Mouse (Mus musculus): ENCODE results near the gene Tmem184b. TPM values are rescaled to one million over a fixed set of nuclear protein-coding genes. Genes with fewer than 3 reads are reported as not detected.

Gene Tmem184b
- total and polyA plus RNA-seq, 3 experiments = 7.1 to 42.7 (median 21.1) TPM

DNA sequence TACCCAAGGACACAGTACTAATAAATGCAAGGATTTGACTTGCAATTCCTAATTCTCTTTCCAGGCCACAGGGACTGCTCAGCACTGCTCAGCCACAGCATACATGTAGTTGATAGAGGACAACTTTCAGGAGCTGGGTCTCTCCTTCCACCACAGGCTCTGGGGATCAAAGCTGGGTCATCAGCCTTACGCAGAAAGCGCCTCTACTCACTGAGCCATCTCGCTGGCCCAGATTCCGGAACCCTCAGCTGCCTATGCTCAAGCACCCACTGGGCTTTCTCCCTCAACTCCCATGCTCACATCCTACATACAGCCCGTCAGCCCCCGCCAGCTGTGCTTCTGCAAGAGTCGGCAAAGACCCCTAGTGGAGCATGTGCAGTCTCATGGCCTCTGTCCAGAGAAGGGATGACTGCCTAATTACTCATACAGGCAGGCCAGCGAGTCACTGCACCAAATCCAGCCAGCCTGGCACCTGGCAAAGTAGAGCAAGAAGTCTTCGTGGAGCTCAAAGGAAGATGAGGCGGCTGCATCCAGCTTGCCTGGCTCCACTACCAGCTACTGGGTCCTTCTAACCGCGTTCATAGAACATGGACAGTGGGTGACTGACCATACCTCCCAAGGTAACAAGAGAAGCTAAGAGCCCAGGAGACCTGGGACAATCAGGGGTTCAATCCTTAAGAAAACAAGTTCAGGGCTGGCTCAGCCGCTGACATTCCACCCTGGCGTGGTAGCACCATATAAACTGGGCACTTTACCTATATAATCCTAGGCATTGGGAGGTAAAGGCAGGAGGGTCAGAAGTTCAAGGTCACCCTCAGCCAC is 3.9 kb downstream of the Tmem184b start:
- dilution Hi-C loops (cut with MboI; ENCODE audit: extremely low pct_ligation_motif_present, extremely low pct_unique_long_range_greater_than_20kb, low sequenced_read_pairs) = no loop called here
- in situ Hi-C loops (cut with MboI; ENCODE audit: low pct_ligation_motif_present, low pct_unique_long_range_greater_than_20kb, low sequenced_read_pairs) = no loop called here
- no peak for DNase-seq (ENCODE audit: extremely low read depth)
- Histone ChIP-seq H3K79me2 (replicated peaks; ENCODE audit: control insufficient read depth, extremely low read depth, insufficient read depth, poor library complexity, severe bottlenecking) (peaks cover 26% of the 10 kb centered on the region), H3K27me3 (replicated peaks) (peaks cover 2% of the 10 kb centered on the region), H3K27ac (ENCODE audit: insufficient read depth, low read depth) (no peak overlapping the region), H3K9me3 (replicated peaks; ENCODE audit: low read length) (no peaks in the 10 kb centered on the region), H3K4me3 (replicated peaks in 1 of 3; ENCODE audit: low read depth in 2 of 3, low read length in 2 of 3, poor library complexity in 1 of 3) (no peak overlapping the region), H3K36me3 (replicated peaks in 1 of 2; ENCODE audit: control insufficient read depth in 1 of 2, insufficient read depth in 1 of 2, low read length in 1 of 2) (peaks cover 2 to 39% of the 10 kb centered on the region in 2 experiments), H3K9ac (ENCODE audit: insufficient read depth, low read depth) (no peak overlapping the region), H3K4me2 (ENCODE audit: insufficient read depth, low read depth, poor library complexity, severe bottlenecking) (no peak overlapping the region), H3K4me1 (ENCODE audit: control insufficient read depth in 1 of 2, insufficient read depth in 2 of 2) (peaks cover 31 to 71% of the 10 kb centered on the region in 2 experiments)
- TF ChIP-seq ZKSCAN1 (IDR thresholded peaks at IDR 0.05; ENCODE audit: borderline replicate concordance, low read depth, low read length) (no peak), SMC3 (IDR thresholded peaks at IDR 0.05; ENCODE audit: low read depth, low read length) (no peak), POLR2AphosphoS2 (IDR thresholded peaks at IDR 0.05; ENCODE audit: low read depth, low read length) (no peak), PAX5 (IDR thresholded peaks at IDR 0.05; ENCODE audit: low read length) (no peak), MEF2A (IDR thresholded peaks at IDR 0.05; ENCODE audit: borderline replicate concordance, low read depth, low read length) (no peak), JUN (IDR thresholded peaks at IDR 0.05; ENCODE audit: insufficient read depth, low read depth, low read length) (no peak), CHD2 (IDR thresholded peaks at IDR 0.05; ENCODE audit: low read length) (no peak), USF1 (IDR thresholded peaks at IDR 0.05; ENCODE audit: low read depth, low read length) (no peak), NELFE (IDR thresholded peaks at IDR 0.05; ENCODE audit: low read depth, low read length) (no peak), RCOR1 (conservative IDR thresholded peaks at IDR 0.05; ENCODE audit: low read depth, low read length) (no peak), EP300 (IDR thresholded peaks at IDR 0.05; ENCODE audit: low read length) (no peak), ZNF384 (IDR thresholded peaks at IDR 0.05; ENCODE audit: low read depth, low read length) (no peak), GABPA (IDR thresholded peaks at IDR 0.05; ENCODE audit: insufficient replicate concordance, low read depth, low read length) (no peak), CTCF (conservative IDR thresholded peaks at IDR 0.05 in 1 of 2, IDR thresholded peaks at IDR 0.05 in 1 of 2; ENCODE audit: low read depth in 2 of 2, low read length in 2 of 2) (no peak), USF2 (conservative IDR thresholded peaks at IDR 0.05; ENCODE audit: low read depth, low read length) (no peak), ZC3H11A (IDR thresholded peaks at IDR 0.05; ENCODE audit: low read depth, low read length) (no peak)

DNA sequence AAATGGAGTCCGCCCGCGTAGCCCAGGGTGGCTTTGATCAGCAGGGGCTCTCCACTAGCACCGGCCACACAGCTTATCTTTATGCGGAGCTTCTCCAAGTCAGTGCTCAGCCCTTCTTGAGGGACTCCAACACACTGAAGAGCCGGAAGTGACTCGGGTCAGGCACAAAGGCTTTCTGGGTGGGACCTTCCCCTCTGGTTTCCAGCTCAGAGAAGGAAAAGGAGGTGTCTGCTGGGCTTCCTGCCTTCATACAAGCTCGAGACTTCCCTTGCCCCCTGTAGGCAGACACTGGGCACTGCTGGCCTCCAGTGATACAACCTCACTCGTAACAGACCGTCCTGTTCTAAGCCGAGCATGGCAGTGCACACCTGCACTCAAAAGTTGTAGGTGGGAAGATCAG is 6.6 kb downstream of the Tmem184b start:
- Histone ChIP-seq H3K4me2 (ENCODE audit: insufficient read depth, low read depth, poor library complexity, severe bottlenecking) (peak overlapping the region; percentile 42), H3K4me1 (ENCODE audit: control insufficient read depth in 1 of 2, insufficient read depth in 2 of 2) (peaks cover 25 to 63% of the 10 kb centered on the region in 2 experiments), H3K27me3 (replicated peaks) (no peaks in the 10 kb centered on the region), H3K4me3 (replicated peaks in 1 of 3; ENCODE audit: low read depth in 2 of 3, low read length in 2 of 3, poor library complexity in 1 of 3) (peak overlapping the region; percentile 38 to 56 (median 46)), H3K36me3 (replicated peaks in 1 of 2; ENCODE audit: control insufficient read depth in 1 of 2, insufficient read depth in 1 of 2, low read length in 1 of 2) (peaks cover 2 to 64% of the 10 kb centered on the region in 2 experiments), H3K9ac (ENCODE audit: insufficient read depth, low read depth) (peak overlapping the region; percentile 41; the same call in 1 of the 2 replicates), H3K9me3 (replicated peaks; ENCODE audit: low read length) (no peaks in the 10 kb centered on the region), H3K27ac (ENCODE audit: insufficient read depth, low read depth) (peak overlapping the region; percentile 21; the same call in 1 of the 2 replicates), H3K79me2 (replicated peaks; ENCODE audit: control insufficient read depth, extremely low read depth, insufficient read depth, poor library complexity, severe bottlenecking) (peaks cover 32% of the 10 kb centered on the region)
- dilution Hi-C loops (cut with MboI; ENCODE audit: extremely low pct_ligation_motif_present, extremely low pct_unique_long_range_greater_than_20kb, low sequenced_read_pairs) = no loop called here
- in situ Hi-C loops (cut with MboI; ENCODE audit: low pct_ligation_motif_present, low pct_unique_long_range_greater_than_20kb, low sequenced_read_pairs) = no loop called here
- DNase-seq (ENCODE audit: extremely low read depth) = peak; percentile 93
- TF ChIP-seq ZNF384 (IDR thresholded peaks at IDR 0.05; ENCODE audit: low read depth, low read length) (no peak), JUN (IDR thresholded peaks at IDR 0.05; ENCODE audit: insufficient read depth, low read depth, low read length) (no peak), ETS1 (conservative IDR thresholded peaks at IDR 0.05; ENCODE audit: low read depth, low read length) (peak; percentile 38; the same call in 1 of the 2 replicates), PAX5 (IDR thresholded peaks at IDR 0.05; ENCODE audit: low read length) (no peak), KAT2A (IDR thresholded peaks at IDR 0.05; ENCODE audit: insufficient replicate concordance, low read length) (0 out of 2 replicates have a peak, but pooled peaks have one; percentile 39), MYC (IDR thresholded peaks at IDR 0.05; ENCODE audit: low read depth, low read length) (peak; percentile 77), BHLHE40 (IDR thresholded peaks at IDR 0.05; ENCODE audit: low read depth, low read length) (no peak), USF2 (conservative IDR thresholded peaks at IDR 0.05; ENCODE audit: low read depth, low read length) (no peak), POLR2AphosphoS2 (IDR thresholded peaks at IDR 0.05; ENCODE audit: low read depth, low read length) (no peak), ELF1 (IDR thresholded peaks at IDR 0.05; ENCODE audit: low read depth, low read length) (peak; percentile 84), CTCF (conservative IDR thresholded peaks at IDR 0.05 in 1 of 2, IDR thresholded peaks at IDR 0.05 in 1 of 2; ENCODE audit: low read depth in 2 of 2, low read length in 2 of 2) (peak; percentile 66 to 78), MAZ (IDR thresholded peaks at IDR 0.05; ENCODE audit: low read depth, low read length) (no peak), RCOR1 (conservative IDR thresholded peaks at IDR 0.05; ENCODE audit: low read depth, low read length) (no peak), GABPA (IDR thresholded peaks at IDR 0.05; ENCODE audit: insufficient replicate concordance, low read depth, low read length) (no peak), ZKSCAN1 (IDR thresholded peaks at IDR 0.05; ENCODE audit: borderline replicate concordance, low read depth, low read length) (no peak), TBP (conservative IDR thresholded peaks at IDR 0.05; ENCODE audit: low read depth, low read length) (peak; percentile 54; the same call in 1 of the 2 replicates), HCFC1 (IDR thresholded peaks at IDR 0.05; ENCODE audit: low read depth, low read length) (peak; percentile 60), CHD2 (IDR thresholded peaks at IDR 0.05; ENCODE audit: low read length) (no peak), CHD1 (IDR thresholded peaks at IDR 0.05; ENCODE audit: low read depth, low read length) (no peak), EP300 (IDR thresholded peaks at IDR 0.05; ENCODE audit: low read length) (0 out of 2 replicates have a peak, but pooled peaks have one; percentile 35), USF1 (IDR thresholded peaks at IDR 0.05; ENCODE audit: low read depth, low read length) (no peak), ZMIZ1 (IDR thresholded peaks at IDR 0.05; ENCODE audit: low read depth, low read length) (0 out of 2 replicates have a peak, but pooled peaks have one; percentile 49), RAD21 (IDR thresholded peaks at IDR 0.05; ENCODE audit: low read depth, low read length) (peak; percentile 54), MEF2A (IDR thresholded peaks at IDR 0.05; ENCODE audit: borderline replicate concordance, low read depth, low read length) (peak; percentile 47; the same call in 1 of the 2 replicates)
